Mouse (Mus musculus): ENCODE measurements around the gene Mfsd2b. TPM values are rescaled to one million over a fixed set of nuclear protein-coding genes. Genes with fewer than 3 reads are reported as not detected.

Mfsd2b gene
- polyA plus RNA-seq (2015; fragmentation: Nextera tagmentation; extraction: Ambion mirVana) = 1.2 and 1.4 TPM in 2 replicates

GRCm38 (mm10) chr12:4874161-4874927 lies at the start of gene Mfsd2b:
Gene Mfsd2b (minus strand): TSS chr12:4874359.

GRCm38 (mm10) chr12:4916994-4917804 lies 43.0 kb upstream of the Mfsd2b start, which contains the start of gene Atad2b:
Gene Atad2b (plus strand): TSS chr12:4917353.

DNA sequence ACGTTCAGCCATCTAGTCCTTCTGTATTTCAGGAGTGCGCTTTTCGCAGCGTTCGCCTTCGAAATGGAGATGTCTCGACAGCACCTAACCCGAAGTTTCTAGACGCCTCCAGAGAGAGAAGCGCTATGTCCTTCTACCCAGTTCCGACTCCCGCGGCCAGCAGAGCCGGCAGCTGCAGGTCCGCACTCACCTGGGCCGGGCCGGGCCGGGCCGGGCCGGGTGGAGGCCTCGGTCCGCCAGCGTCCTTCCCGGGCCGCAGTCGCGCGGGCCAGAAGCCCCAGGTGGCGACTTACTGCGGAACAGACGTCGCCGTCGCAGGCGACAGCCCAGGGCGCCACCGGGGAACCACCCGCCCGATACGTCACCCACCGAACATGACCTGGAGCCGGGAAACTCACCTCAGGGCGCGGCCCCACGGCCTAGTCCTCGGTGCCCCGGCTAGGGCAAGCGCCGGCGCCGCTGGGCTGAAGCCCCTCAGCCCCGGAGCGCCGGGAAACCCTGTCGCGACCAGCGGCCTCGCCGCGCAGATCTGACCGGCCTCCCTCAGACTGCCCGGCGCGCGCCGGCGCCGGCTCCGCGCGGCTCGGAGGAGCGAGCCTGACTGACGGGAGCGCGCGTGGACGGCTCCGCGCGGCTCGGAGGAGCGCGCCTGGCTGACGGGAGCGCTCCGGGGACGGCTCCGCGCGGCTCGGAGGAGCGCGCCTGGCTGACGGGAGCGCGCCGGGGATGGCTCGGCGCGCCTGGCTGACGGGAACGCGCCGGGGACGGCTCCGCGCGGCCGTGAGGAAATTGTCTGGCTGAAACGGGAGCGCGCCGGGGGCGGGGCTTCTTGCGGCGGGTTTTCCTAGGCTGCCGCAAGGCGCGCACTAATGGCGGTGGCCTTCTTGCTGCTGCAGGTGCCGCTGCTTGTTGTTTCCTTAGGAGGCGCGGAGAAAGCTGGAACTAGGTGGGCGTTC lies 33.1 kb upstream of the Mfsd2b start, which contains the start of gene Ubxn2a:
Gene Ubxn2a (minus strand): TSS at position 755 of the 956 bp plus-strand sequence.

DNA sequence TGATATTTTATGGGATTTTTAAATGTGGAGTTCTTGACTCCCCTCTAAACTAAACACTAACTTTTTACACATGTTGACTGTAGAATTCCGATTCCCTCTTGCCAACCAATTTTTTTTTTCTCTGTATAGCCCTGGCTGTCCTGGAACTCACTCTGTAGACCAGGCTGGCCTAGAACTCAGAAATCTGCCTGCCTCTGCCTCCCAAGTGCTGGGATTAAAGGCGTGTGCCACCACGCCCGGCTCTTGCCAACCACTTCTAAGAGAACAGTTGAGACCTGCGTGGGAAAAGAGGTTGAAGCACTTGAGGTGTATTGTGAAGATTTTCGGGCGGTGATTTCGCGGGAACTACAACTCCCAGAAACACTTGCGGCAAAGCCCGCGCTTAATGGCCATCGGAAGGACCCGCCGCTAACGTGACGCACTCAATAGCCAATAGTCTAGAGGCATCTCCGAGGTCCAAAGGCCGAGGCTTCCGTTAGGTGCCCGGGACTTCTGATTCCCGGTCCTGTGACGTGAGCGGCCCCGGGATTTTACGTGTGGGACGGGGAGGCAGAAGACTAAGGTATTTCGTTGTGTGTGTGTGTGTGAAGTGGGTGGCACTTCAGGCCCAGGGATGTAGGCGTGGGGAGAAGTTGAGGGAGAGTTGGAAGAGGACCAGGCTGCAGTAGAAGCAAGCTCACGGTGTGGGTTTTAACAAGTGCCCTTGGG lies 31.1 kb downstream of the Mfsd2b start, which contains the start of gene Wdcp:
Gene Wdcp (plus strand): TSS at position 414 of the 708 bp plus-strand sequence.

DNA sequence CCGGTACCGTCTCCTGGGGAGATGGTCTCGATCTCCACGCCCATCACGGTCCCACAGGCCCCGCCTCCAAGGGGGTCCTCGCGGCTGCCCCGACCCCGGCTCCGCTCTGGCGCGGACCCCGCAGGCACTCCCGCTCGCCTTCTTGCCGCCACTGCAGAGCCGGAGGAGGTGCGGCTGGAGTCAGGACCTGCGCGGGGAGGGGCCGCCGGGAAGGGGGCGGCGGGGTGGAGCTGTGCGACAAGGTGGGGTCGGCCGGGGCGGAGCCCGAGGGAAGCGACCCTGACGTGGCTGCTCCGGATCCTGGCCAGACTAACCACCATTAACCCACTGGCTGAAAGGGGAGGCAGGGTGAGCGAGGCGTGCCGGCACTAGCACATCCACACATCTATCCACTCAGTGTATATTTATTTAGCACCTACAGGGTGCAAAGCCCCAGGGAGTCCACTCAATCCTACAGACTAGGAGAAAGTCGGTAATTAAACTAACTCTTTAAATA lies 32.7 kb downstream of the Mfsd2b start, which contains the start of gene Fkbp1b:
Gene Fkbp1b (minus strand): TSS at position 200 of the 496 bp plus-strand sequence.

DNA sequence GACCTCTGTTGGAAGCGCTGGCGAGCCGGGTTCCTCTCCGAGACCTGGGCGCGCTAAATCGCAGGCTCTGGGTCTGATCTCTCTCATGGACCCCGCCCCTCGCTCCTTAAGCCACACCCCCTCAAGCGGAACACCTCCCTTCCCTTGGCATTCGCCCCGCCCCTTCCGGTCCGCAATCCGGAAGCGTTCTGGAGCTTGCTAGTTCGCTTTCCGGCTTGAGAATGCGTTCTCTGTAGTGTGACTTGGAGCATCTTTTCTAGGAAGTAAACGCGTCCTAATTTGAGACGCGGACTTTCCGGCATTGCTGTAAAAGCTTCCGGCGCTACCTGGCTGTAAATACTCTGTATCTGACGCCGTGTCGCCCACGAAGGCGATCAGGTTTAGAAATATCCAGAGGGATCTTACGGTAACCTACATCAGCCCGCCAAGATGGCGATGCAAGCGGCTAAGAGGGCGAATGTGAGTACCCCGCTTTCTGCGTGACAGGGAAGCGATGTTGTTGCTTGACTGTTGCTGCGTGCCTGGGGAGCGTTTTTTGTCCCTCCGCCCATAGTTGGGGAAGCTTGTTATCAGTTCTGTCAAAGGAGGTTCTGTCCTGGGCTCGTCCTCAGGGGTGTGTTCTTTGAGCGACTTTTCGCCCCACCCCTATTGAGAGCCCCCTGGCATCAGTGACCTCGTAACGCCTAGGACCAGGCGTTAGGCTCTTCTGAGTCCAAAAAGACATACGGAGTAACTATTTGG lies 56.6 kb downstream of the Mfsd2b start, which contains the start of gene Sf3b6:
Gene Sf3b6 (plus strand): TSS at position 184 of the 741 bp plus-strand sequence.

Other genes with a start within 250 kb of the Mfsd2b start
- gene Fam228a, start 135.9 kb downstream of the Mfsd2b start, polyA plus RNA-seq (2015; fragmentation: Nextera tagmentation; extraction: Ambion mirVana) = 0.66 and 1.0 TPM in 2 replicates
- 21.8 and 23.6 TPM in 2 replicates for gene Pfn4, start 105.3 kb downstream of the Mfsd2b start, polyA plus RNA-seq (2015; fragmentation: Nextera tagmentation; extraction: Ambion mirVana)
- 8.7 and 10.5 TPM in 2 replicates for gene Fam228b, start 105.1 kb downstream of the Mfsd2b start, polyA plus RNA-seq (2015; fragmentation: Nextera tagmentation; extraction: Ambion mirVana)
- gene Sf3b6, start 56.8 kb downstream of the Mfsd2b start, polyA plus RNA-seq (2015; fragmentation: Nextera tagmentation; extraction: Ambion mirVana) = 280 and 287 TPM in 2 replicates
- 141 and 151 TPM in 2 replicates for gene Fkbp1b, start 32.8 kb downstream of the Mfsd2b start, polyA plus RNA-seq (2015; fragmentation: Nextera tagmentation; extraction: Ambion mirVana)
- 14.2 and 17.0 TPM in 2 replicates for gene Wdcp, start 31.1 kb downstream of the Mfsd2b start, polyA plus RNA-seq (2015; fragmentation: Nextera tagmentation; extraction: Ambion mirVana)
- gene Ubxn2a, start 33.3 kb upstream of the Mfsd2b start, polyA plus RNA-seq (2015; fragmentation: Nextera tagmentation; extraction: Ambion mirVana) = 56.4 and 59.1 TPM in 2 replicates
- gene Atad2b, start 43.0 kb upstream of the Mfsd2b start, polyA plus RNA-seq (2015; fragmentation: Nextera tagmentation; extraction: Ambion mirVana) = 9.1 and 12.3 TPM in 2 replicates

Measured in neural tube, postnatal 0 days (tissue).